Mouse (Mus musculus) megakaryocyte, embryonic 14.5 days (primary cell): ENCODE results near the gene Prrx1.

Experiments used
- FLI1 ChIP-seq: IDR thresholded peaks from 2 replicates; pipeline ENCODE4 v1.6.1; 2012; ENCODE audit warnings: low read length, inconsistent platforms, mixed read lengths
- GATA1 ChIP-seq: IDR thresholded peaks from 3 replicates; pipeline ENCODE4 v1.6.1; 2012; ENCODE audit warnings: mixed read lengths, low read length, inconsistent platforms, borderline replicate concordance

DNA sequence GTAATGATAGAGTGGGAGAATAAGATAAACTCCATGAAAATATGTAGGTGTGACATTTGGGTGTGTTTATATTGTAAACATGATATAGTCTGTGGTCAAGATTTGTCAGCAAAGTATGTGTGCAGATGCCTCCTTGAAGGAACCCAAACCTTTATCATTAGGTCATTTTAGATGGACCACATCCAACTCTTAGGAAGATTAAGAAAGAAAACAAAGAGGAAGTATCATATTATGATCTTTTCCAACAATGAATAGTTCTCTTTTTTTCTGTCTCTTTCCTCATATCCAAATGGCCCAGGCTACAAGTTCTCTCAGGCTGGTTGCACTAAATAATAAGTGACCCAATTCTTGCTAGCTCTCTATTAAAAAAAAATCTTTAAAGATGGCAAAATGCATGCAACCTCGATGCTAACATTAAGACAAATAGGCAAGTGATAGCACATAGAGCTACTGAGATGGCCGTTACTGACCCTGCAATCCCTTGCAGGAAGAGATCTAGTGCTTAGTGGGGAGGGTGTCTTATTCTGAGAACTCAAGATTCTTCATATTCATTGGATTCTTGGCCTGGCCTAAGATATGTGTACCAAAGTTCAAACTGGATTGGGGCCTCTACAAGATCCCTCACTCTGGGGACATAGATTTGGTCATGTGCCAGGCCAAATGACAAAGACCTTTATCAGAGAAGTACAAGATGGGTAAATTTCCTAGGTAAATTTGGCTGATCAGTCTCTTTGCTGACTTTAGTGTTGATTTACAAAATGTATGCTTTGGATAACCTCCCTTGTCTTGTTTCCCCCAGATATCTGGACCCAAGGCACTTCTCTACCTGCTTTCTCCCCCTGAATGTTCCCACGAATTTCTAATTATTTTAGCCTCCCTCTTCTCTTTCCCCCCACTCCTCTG lies 6.4 kb upstream of the Prrx1 start:
- TF ChIP-seq FLI1 (no peak), GATA1 (no peak)
